Mouse (Mus musculus) cerebellum, adult 2 months (tissue): ENCODE results near the gene Ndufa11.

Experiments
- CTCF ChIP-seq: fragments of 200-500 bp; IDR thresholded peaks from 2 replicates; pipeline ENCODE4 v1.5.1; 2011; ENCODE audit warnings: low read depth, mild to moderate bottlenecking, control low read depth, low read length, moderate library complexity, borderline replicate concordance; ENCODE audit not compliant: insufficient read depth
- POLR2A ChIP-seq: fragments of 200-500 bp; IDR thresholded peaks from 2 replicates; pipeline ENCODE4 v1.6.1; 2011; ENCODE audit warnings: low read length, control low read depth, borderline replicate concordance; ENCODE audit not compliant: insufficient read depth

GRCm38 (mm10) chr17:56688689-56689088 is 28.9 kb upstream of the Ndufa11 start:
- TF ChIP-seq POLR2A: no peak
- no peak for TF ChIP-seq CTCF
